Mouse (Mus musculus): Measurements from ENCODE around the gene Rrnad1.

GRCm38 (mm10) chr3:87899266-87899665 is 31.3 kb downstream of the Rrnad1 start:
- TF ChIP-seq CTCF (IDR thresholded peaks at IDR 0.05; ENCODE audit: borderline replicate concordance, extremely low read depth, insufficient read depth, insufficient read length), result no peak
- no peak for TF ChIP-seq POLR2A (IDR thresholded peaks at IDR 0.05; ENCODE audit: borderline replicate concordance, extremely low read depth, insufficient read depth, insufficient read length, poor library complexity, severe bottlenecking)

All from brain, embryonic 14.5 days (tissue).